Mouse (Mus musculus): Measurements from ENCODE around the gene Sdhb.

DNA sequence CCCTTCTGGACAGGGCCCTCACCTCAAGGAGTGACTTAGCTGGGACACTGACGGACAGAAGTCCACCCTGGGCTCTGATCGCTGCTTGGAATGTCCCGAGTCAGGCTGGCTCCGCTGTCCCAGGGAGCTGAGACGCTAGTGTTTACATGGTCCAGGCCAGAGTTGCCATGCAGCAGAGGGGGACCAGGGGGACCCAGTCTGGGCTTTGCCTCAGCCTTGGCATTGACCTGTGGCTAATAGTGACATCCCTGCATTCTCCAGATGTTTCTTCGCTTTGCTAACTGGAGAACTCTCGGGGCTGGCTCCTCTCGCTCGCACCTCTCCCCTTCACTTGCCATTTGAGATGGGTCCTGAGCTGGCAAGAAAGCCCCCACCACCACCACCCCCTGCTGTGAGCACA, 32.7 kb upstream of the Sdhb start:
- TF ChIP-seq CTCF (IDR thresholded peaks at IDR 0.05) (no peak), POLR2A (IDR thresholded peaks at IDR 0.05; ENCODE audit: insufficient read depth, low read depth, low read length) (no peak)

All from heart, adult 2 months (tissue).